Mouse (Mus musculus) limb, embryonic 12.5 days (tissue): Measurements from ENCODE around the gene Rbp1. TPM values are rescaled to one million over a fixed set of nuclear protein-coding genes. Genes with fewer than 3 reads are reported as not detected.

ENCODE experiments used
- ATAC-seq: fragments of 200-750 bp; cut with Nextera tagmentation; 2 replicates; pipeline ENCODE4 v1.8.0; 2017; ENCODE audit warnings: low read depth, moderate TSS enrichment; ENCODE audit not compliant: insufficient number of reproducible peaks, insufficient read depth, low FRiP score, low TSS enrichment
- H3K27ac ChIP-seq: fragments of 300-500 bp; sonication (generic); 2 replicates; pipeline ENCODE4 v1.5.1; 2016; ENCODE audit warnings: mild to moderate bottlenecking, moderate library complexity
- H3K27me3 ChIP-seq: fragments of 300-500 bp; sonication (generic); 2 replicates; pipeline ENCODE4 v1.6.1; 2016; ENCODE audit warnings: mild to moderate bottlenecking, moderate library complexity
- H3K36me3 ChIP-seq: fragments of 300-500 bp; sonication (generic); 2 replicates; pipeline ENCODE4 v1.6.1; 2016; ENCODE audit warnings: mild to moderate bottlenecking, moderate library complexity
- H3K4me1 ChIP-seq: fragments of 300-500 bp; sonication (generic); replicated peaks from 2 replicates; pipeline ENCODE4 v1.6.1; 2016
- H3K4me2 ChIP-seq: fragments of 300-500 bp; sonication (generic); 2 replicates; pipeline ENCODE4 v1.6.1; 2016; ENCODE audit warnings: mild to moderate bottlenecking, moderate library complexity
- H3K4me3 ChIP-seq: fragments of 300-500 bp; sonication (generic); replicated peaks from 2 replicates; pipeline ENCODE4 v1.5.1; 2016; ENCODE audit warnings: mild to moderate bottlenecking
- H3K9ac ChIP-seq: fragments of 300-500 bp; sonication (generic); replicated peaks from 2 replicates; pipeline ENCODE4 v1.6.1; 2016; ENCODE audit warnings: mild to moderate bottlenecking, moderate library complexity
- H3K9me3 ChIP-seq: fragments of 300-500 bp; sonication (generic); 2 replicates; pipeline ENCODE4 v1.6.1; 2016; ENCODE audit warnings: mild to moderate bottlenecking, moderate library complexity
- WGBS: fragments of 180-500 bp; shearing (Covaris S2); methylation state at CpG from one replicate; pipeline ENCODE4 v1.1.7; 2016; 5-methylcytosine and 5-hydroxymethylcytosine counted together
- polyA plus RNA-seq: library from polyadenylated mRNA; unstranded; fragments of >200 nt; fragmentation: Nextera tagmentation; extraction: Ambion mirVana; gene quantifications from 2 replicates; pipeline ENCODE4 v1.2.1, GENCODE M21; 2016

Rbp1 gene
- polyA plus RNA-seq, 1 experiment from 2014 or later: 34.9 TPM

- no peak for ATAC-seq
- Histone ChIP-seq H3K4me2 (no peak overlapping the region), H3K27ac (no peak overlapping the region), H3K9ac (no peak overlapping the region), H3K4me3 (no peak overlapping the region), H3K4me1 (peaks cover 18% of the 10 kb centered on the region), H3K27me3 (no peaks in the 10 kb centered on the region), H3K9me3 (no peaks in the 10 kb centered on the region), H3K36me3 (no peaks in the 10 kb centered on the region)
- 80% methylated on average over 5 of the region's 5 CpGs for WGBS
Observed at GRCm38 (mm10) chr9:98492212-98492611, 69.5 kb downstream of the Rbp1 start.

- no peak overlapping the region for H3K4me3 ChIP-seq
- 25% methylated on average over 1 of the region's 1 CpGs for WGBS
- no peak overlapping the region for H3K9ac ChIP-seq
- H3K27ac ChIP-seq: no peak overlapping the region
- no peak for ATAC-seq
- no peak overlapping the region for H3K4me2 ChIP-seq
- H3K36me3 ChIP-seq: no peaks in the 10 kb centered on the region
- H3K4me1 ChIP-seq: peaks cover 24% of the 10 kb centered on the region
- H3K27me3 ChIP-seq: no peaks in the 10 kb centered on the region
- no peaks in the 10 kb centered on the region for H3K9me3 ChIP-seq
Observed at GRCm38 (mm10) chr9:98492821-98493220, 70.1 kb downstream of the Rbp1 start.

Other genes with a start within 250 kb of the Rbp1 start
- 4.2 and 5.6 TPM in 2 replicates for gene Nmnat3, start 135.5 kb upstream of the Rbp1 start, polyA plus RNA-seq
- not detected in 2 replicates for gene Rbp2, start 63.2 kb downstream of the Rbp1 start, polyA plus RNA-seq
- gene Copb2, start 140.8 kb downstream of the Rbp1 start, polyA plus RNA-seq: 183 and 186 TPM in 2 replicates
- 66.4 and 70.4 TPM in 2 replicates for gene Mrps22, start 178.7 kb downstream of the Rbp1 start, polyA plus RNA-seq